Mouse (Mus musculus) heart, postnatal 0 days (tissue): Measurements from ENCODE around the gene Trip11.

Source experiments
- CTCF ChIP-seq: IDR thresholded peaks from 2 replicates; pipeline ENCODE4 v1.5.1; 2016; ENCODE audit warnings: antibody characterized with exemption, control low read depth, low read depth
- EP300 ChIP-seq: IDR thresholded peaks from 2 replicates; pipeline ENCODE4 v1.6.1; 2016; ENCODE audit warnings: antibody characterized with exemption, low read depth

DNA sequence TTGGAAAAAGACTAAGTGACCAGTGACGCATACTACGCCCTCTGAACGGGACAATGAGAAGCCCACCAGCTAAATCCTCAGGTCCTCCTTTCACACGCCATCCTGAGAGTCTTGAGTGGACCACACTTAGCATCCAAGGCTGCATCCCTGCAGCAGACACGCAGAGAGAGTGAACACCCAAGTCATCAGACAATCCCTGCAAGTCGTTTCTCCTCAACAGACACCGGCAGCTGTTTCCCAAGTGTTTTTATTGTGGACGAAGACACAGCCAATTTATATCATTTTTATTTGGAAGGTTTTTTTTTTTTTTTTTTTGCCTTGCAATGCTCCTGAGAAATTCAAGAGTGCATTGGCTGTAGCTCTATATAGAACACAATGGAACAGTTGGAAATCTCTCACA is 79.3 kb downstream of the Trip11 start:
- TF ChIP-seq CTCF = no peak
- no peak for TF ChIP-seq EP300
